Mouse (Mus musculus) embryonic facial prominence, embryonic 10.5 days (tissue): ENCODE results near the gene Tlx2. TPM values are rescaled to one million over a fixed set of nuclear protein-coding genes. Genes with fewer than 3 reads are reported as not detected.

Experiments
- DNase-seq: peaks from one replicate; pipeline ENCODE4 v3.0.0-alpha.2; 2017; ENCODE audit warnings: low spot score
- H3K27ac ChIP-seq: fragments of 300-500 bp; sonication (generic); replicated peaks from 2 replicates; pipeline ENCODE4 v1.5.1; 2016; ENCODE audit warnings: mild to moderate bottlenecking
- H3K27me3 ChIP-seq: fragments of 300-500 bp; sonication (generic); replicated peaks from 2 replicates; pipeline ENCODE4 v1.6.1; 2016; ENCODE audit warnings: low read depth, mild to moderate bottlenecking; ENCODE audit not compliant: poor library complexity, severe bottlenecking
- H3K36me3 ChIP-seq: fragments of 300-500 bp; sonication (generic); replicated peaks from 2 replicates; pipeline ENCODE4 v1.6.1; 2016; ENCODE audit warnings: mild to moderate bottlenecking, moderate library complexity
- H3K4me1 ChIP-seq: fragments of 300-500 bp; sonication (generic); 2 replicates; pipeline ENCODE4 v1.6.1; 2016
- H3K4me3 ChIP-seq: fragments of 300-500 bp; sonication (generic); 2 replicates; pipeline ENCODE4 v1.5.1; 2016; ENCODE audit warnings: mild to moderate bottlenecking, moderate library complexity
- H3K9me3 ChIP-seq: fragments of 300-500 bp; sonication (generic); 2 replicates; pipeline ENCODE4 v1.6.1; 2016; ENCODE audit warnings: mild to moderate bottlenecking
- WGBS: fragments of 180-500 bp; shearing (Covaris S2); methylation state at CpG from one replicate; pipeline ENCODE4 v1.1.7; 2016; 5-methylcytosine and 5-hydroxymethylcytosine counted together
- polyA plus RNA-seq: library from polyadenylated mRNA; unstranded; fragments of >200 nt; fragmentation: Nextera tagmentation; extraction: Ambion mirVana; gene quantifications from 2 replicates; pipeline ENCODE4 v1.2.1, GENCODE M21; 2016

Tlx2 gene
- polyA plus RNA-seq, result 8.4 and 10.4 TPM in 2 replicates

- Histone ChIP-seq H3K36me3 (no peaks in the 10 kb centered on the region), H3K4me3 (peak within 1 kb of the TSS; percentile 51), H3K4me1 (peaks cover 43% of the 10 kb centered on the region), H3K9me3 (no peaks in the 10 kb centered on the region), H3K27ac (peak within 1 kb of the TSS; percentile 24; the same call in 1 of the 2 replicates), H3K27me3 (peaks cover 100% of the 10 kb centered on the region)
- no peak for DNase-seq
- WGBS, result 0% methylated on average over 10 of the region's 10 CpGs
Measured at GRCm38 (mm10) chr6:83070247-83070310, at the start of gene Tlx2. Gene Tlx2 (minus strand): TSS chr6:83070293.

GRCm38 (mm10) chr6:83119734-83120051, 49.6 kb upstream of the Tlx2 start:
- H3K4me3 ChIP-seq, result peak overlapping the region; percentile 83
- H3K9me3 ChIP-seq, result no peaks in the 10 kb centered on the region
- peaks cover 41% of the 10 kb centered on the region for H3K36me3 ChIP-seq
- no peaks in the 10 kb centered on the region for H3K27me3 ChIP-seq
- peak overlapping the region; percentile 99 for H3K27ac ChIP-seq
- 78% methylated on average over 7 of the region's 7 CpGs for WGBS
- peaks cover 83% of the 10 kb centered on the region for H3K4me1 ChIP-seq
- peak; percentile 18 for DNase-seq

GRCm38 (mm10) chr6:83118825-83119733, 49.0 kb upstream of the Tlx2 start:
- peaks cover 81% of the 10 kb centered on the region for H3K4me1 ChIP-seq
- no peaks in the 10 kb centered on the region for H3K9me3 ChIP-seq
- peak overlapping the region; percentile 83; the same call in 1 of the 2 replicates for H3K4me3 ChIP-seq
- no peak for DNase-seq
- 85% methylated on average over 14 of the region's 14 CpGs for WGBS
- H3K27me3 ChIP-seq, result no peaks in the 10 kb centered on the region
- H3K36me3 ChIP-seq, result peaks cover 41% of the 10 kb centered on the region
- H3K27ac ChIP-seq, result peak overlapping the region; percentile 99

- Histone ChIP-seq H3K36me3 (peaks cover 41% of the 10 kb centered on the region), H3K9me3 (no peaks in the 10 kb centered on the region), H3K27me3 (no peaks in the 10 kb centered on the region), H3K27ac (peak overlapping the region; percentile 21; the same call in 1 of the 2 replicates), H3K4me1 (peaks cover 73% of the 10 kb centered on the region), H3K4me3 (peak overlapping the region; percentile 92; the same call in 1 of the 2 replicates)
- no peak for DNase-seq
- WGBS, result 88% methylated on average over 11 of the region's 11 CpGs
Measured at GRCm38 (mm10) chr6:83118369-83118768, 48.3 kb upstream of the Tlx2 start.

GRCm38 (mm10) chr6:83117616-83118015, 47.5 kb upstream of the Tlx2 start:
- peaks cover 66% of the 10 kb centered on the region for H3K4me1 ChIP-seq
- H3K27me3 ChIP-seq, result no peaks in the 10 kb centered on the region
- peaks cover 38% of the 10 kb centered on the region for H3K36me3 ChIP-seq
- no peak for DNase-seq
- no peaks in the 10 kb centered on the region for H3K9me3 ChIP-seq
- peak overlapping the region; percentile 21; the same call in 1 of the 2 replicates for H3K27ac ChIP-seq
- WGBS, result 91% methylated on average over 13 of the region's 13 CpGs
- peak overlapping the region; percentile 92; the same call in 1 of the 2 replicates for H3K4me3 ChIP-seq

GRCm38 (mm10) chr6:83117165-83117438, 47.0 kb upstream of the Tlx2 start:
- DNase-seq, result no peak
- H3K27me3 ChIP-seq, result no peaks in the 10 kb centered on the region
- peaks cover 61% of the 10 kb centered on the region for H3K4me1 ChIP-seq
- peak overlapping the region; percentile 92 for H3K4me3 ChIP-seq
- WGBS, result 87% methylated on average over 4 of the region's 4 CpGs
- no peaks in the 10 kb centered on the region for H3K9me3 ChIP-seq
- peaks cover 38% of the 10 kb centered on the region for H3K36me3 ChIP-seq
- H3K27ac ChIP-seq, result peak overlapping the region; percentile 21; the same call in 1 of the 2 replicates

GRCm38 (mm10) chr6:83116373-83117164, 46.5 kb upstream of the Tlx2 start:
- peak overlapping the region; percentile 92 for H3K4me3 ChIP-seq
- peaks cover 38% of the 10 kb centered on the region for H3K36me3 ChIP-seq
- H3K4me1 ChIP-seq, result peaks cover 56% of the 10 kb centered on the region
- H3K9me3 ChIP-seq, result no peaks in the 10 kb centered on the region
- 84% methylated on average over 11 of the region's 11 CpGs for WGBS
- no peak for DNase-seq
- H3K27me3 ChIP-seq, result no peaks in the 10 kb centered on the region
- H3K27ac ChIP-seq, result peak overlapping the region; percentile 91

GRCm38 (mm10) chr6:83115682-83116372, 45.7 kb upstream of the Tlx2 start:
- peaks cover 45% of the 10 kb centered on the region for H3K36me3 ChIP-seq
- WGBS, result 2% methylated on average over 48 of the region's 48 CpGs
- no peaks in the 10 kb centered on the region for H3K27me3 ChIP-seq
- H3K4me3 ChIP-seq, result peak overlapping the region; percentile 92
- H3K27ac ChIP-seq, result peak overlapping the region; percentile 91
- DNase-seq, result no peak
- peaks cover 56% of the 10 kb centered on the region for H3K4me1 ChIP-seq
- H3K9me3 ChIP-seq, result no peaks in the 10 kb centered on the region

- WGBS, result 2% methylated on average over 58 of the region's 58 CpGs
- Histone ChIP-seq H3K9me3 (no peaks in the 10 kb centered on the region), H3K4me1 (peaks cover 50% of the 10 kb centered on the region)
Measured at GRCm38 (mm10) chr6:83115011-83115671, 45.0 kb upstream of the Tlx2 start, which contains the start of gene Mogs. Gene Mogs (plus strand): TSS chr6:83115496.

GRCm38 (mm10) chr6:83111510-83112136, 41.5 kb upstream of the Tlx2 start:
- H3K4me1 ChIP-seq, result peaks cover 42% of the 10 kb centered on the region
- no peak for DNase-seq
- peaks cover 20% of the 10 kb centered on the region for H3K36me3 ChIP-seq
- H3K27ac ChIP-seq, result no peak overlapping the region
- H3K9me3 ChIP-seq, result no peaks in the 10 kb centered on the region
- H3K27me3 ChIP-seq, result no peaks in the 10 kb centered on the region
- WGBS, result 93% methylated on average over 4 of the region's 4 CpGs
- no peak overlapping the region for H3K4me3 ChIP-seq

More at GRCm38 (mm10) chr6:83115011-83115671, 45.0 kb upstream of the Tlx2 start, which contains the start of gene Mogs:
- Histone ChIP-seq H3K4me3 (peak within 1 kb of the TSS; percentile 92), H3K36me3 (peaks cover 50% of the 10 kb centered on the region), H3K27ac (peak within 1 kb of the TSS; percentile 91), H3K27me3 (no peaks in the 10 kb centered on the region)
- DNase-seq, result peak; percentile 96

- H3K9me3 ChIP-seq, result no peaks in the 10 kb centered on the region
- peak within 1 kb of the TSS; percentile 95 for H3K4me3 ChIP-seq
- peak; percentile 84 for DNase-seq
- H3K4me1 ChIP-seq, result peaks cover 25% of the 10 kb centered on the region
- under 1% methylated on average over 76 of the region's 76 CpGs for WGBS
- H3K27me3 ChIP-seq, result no peaks in the 10 kb centered on the region; the same call in 1 of the 2 replicates
- peaks cover 28% of the 10 kb centered on the region for H3K36me3 ChIP-seq
- peak within 1 kb of the TSS; percentile 95 for H3K27ac ChIP-seq
Measured at GRCm38 (mm10) chr6:83108762-83109668, 38.9 kb upstream of the Tlx2 start, which contains the start of gene Mrpl53. Gene Mrpl53 (plus strand): TSS chr6:83109040.
